Comparison of ENCODE assay signal across 9 mouse cellular contexts in the genomic region with DNA sequence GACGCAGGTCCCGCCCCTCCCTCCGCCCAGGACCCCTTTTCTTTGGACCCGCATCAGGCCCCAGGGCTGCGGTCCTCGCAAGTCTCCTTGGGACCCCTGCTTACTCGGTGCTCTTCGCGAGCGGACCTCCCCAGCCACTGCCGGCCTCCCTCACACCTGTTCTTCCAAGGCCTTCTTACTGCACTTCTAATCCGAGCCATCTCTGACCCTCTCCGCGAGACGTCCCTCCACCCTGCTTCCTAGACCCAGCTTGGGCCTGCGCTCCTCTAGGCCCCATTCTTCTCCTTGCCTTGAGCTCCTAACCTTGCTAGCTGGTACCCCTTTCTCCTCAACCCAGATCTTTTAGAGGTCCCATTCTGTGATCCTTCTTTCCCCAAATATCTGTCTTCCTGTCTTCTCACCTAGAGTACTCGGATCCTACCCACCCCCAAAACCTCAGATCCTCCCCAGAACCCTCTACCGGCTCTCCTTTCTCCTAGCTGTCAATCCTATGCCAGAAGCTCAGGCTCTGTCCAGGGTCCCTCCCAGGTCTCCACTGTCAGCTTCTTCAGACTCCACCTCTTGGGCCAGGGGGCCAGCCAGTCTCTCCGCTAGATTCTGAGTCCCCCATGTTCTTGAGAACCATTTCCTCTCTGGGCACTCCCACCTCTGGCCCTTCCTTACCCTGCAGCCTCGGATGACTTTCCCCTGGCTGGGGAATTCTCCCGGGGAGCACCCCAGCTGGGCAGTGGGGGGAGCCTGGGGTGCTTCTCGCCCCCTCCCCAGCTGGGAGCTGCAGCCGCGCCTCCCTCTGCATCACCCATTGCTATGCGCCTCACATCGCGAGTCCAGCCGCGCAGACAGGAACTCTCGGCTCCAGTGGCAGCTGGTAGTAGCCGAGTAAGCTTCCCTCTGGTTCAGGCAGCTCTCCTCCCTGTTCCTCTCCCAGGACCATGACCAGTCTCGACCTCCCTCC. TPM values are rescaled to one million over a fixed set of nuclear protein-coding genes. Genes with fewer than 3 reads are reported as not detected.
A peak's percentile ranks its signal among the peaks of the same experiment; 100 is the strongest.
DNase-seq lines count a peak whose midpoint lies in the region; ATAC-seq and TF ChIP-seq lines count a peak whose summit lies in the region.
"Had no signal": no experiment of that assay in that cellular context is flagged by ENCODE, and none has a peak within 500 bp of the region (broad histone marks: within the 10 kb centered on the region; RNA-seq: fewer than 3 reads in every experiment).

No protein-coding gene starts in this region.

- DNase-seq in heart, postnatal 0 days (ENCODE audit: low spot score): no peak
- DNase-seq in heart, postnatal 14 days: no peak
- DNase-seq in cerebellum, adult 11-12 months: peak; percentile 59
- DNase-seq in forebrain, postnatal 0 days: peak; percentile 66
- DNase-seq in limb, embryonic 14.5 days (ENCODE audit: low spot score): no peak
- no peak for DNase-seq in stomach, postnatal 0 days (ENCODE audit: low spot score)
- no peak for DNase-seq in ovary, adult 18-20 months (ENCODE audit: low spot score)
- no peak for DNase-seq in adrenal gland, postnatal 4 days (ENCODE audit: low spot score in 2 of 2)

- no peak for TF ChIP-seq EP300 in heart, postnatal 0 days (IDR thresholded peaks at IDR 0.05; ENCODE audit: low read depth)
- TF ChIP-seq EP300 in stomach, postnatal 0 days (optimal IDR thresholded peaks at IDR 0.05): no peak

- H3K9me3 ChIP-seq in heart, postnatal 0 days (replicated peaks; ENCODE audit: control insufficient read depth, low read length): no peaks in the 10 kb centered on the region
- H3K9me3 ChIP-seq in forebrain, postnatal 0 days (ENCODE audit: low read length): no peaks in the 10 kb centered on the region
- no peaks in the 10 kb centered on the region for H3K9me3 ChIP-seq in limb, embryonic 14.5 days (ENCODE audit: control insufficient read depth, low read length)
- H3K9me3 ChIP-seq in stomach, postnatal 0 days (ENCODE audit: control insufficient read depth, low read length): no peaks in the 10 kb centered on the region

- 5% methylated on average over 29 of the region's 32 CpGs for WGBS in heart, postnatal 0 days
- 3% methylated on average over 32 of the region's 32 CpGs for WGBS in forebrain, postnatal 0 days
- 3% methylated on average over 32 of the region's 32 CpGs for WGBS in limb, embryonic 14.5 days
- 6% methylated on average over 30 of the region's 32 CpGs for WGBS in stomach, postnatal 0 days

- H3K9ac ChIP-seq in heart, postnatal 0 days (replicated peaks; ENCODE audit: low read depth, low read length): no peak overlapping the region
- H3K9ac ChIP-seq in forebrain, postnatal 0 days: peak overlapping the region; percentile 97
- H3K9ac ChIP-seq in limb, embryonic 14.5 days (ENCODE audit: low read depth, low read length, severe bottlenecking): peak overlapping the region; percentile 62
- H3K9ac ChIP-seq in stomach, postnatal 0 days (ENCODE audit: low read length): no peak overlapping the region

- no peak overlapping the region for H3K4me2 ChIP-seq in heart, postnatal 0 days (ENCODE audit: low read depth, low read length)
- peak overlapping the region; percentile 91 for H3K4me2 ChIP-seq in forebrain, postnatal 0 days (ENCODE audit: low read depth)
- peak overlapping the region; percentile 83 for H3K4me2 ChIP-seq in limb, embryonic 14.5 days (replicated peaks; ENCODE audit: low read depth, low read length, severe bottlenecking)
- peak overlapping the region; percentile 57 for H3K4me2 ChIP-seq in stomach, postnatal 0 days (replicated peaks; ENCODE audit: low read depth)

- no peak for TF ChIP-seq POLR2A in limb, embryonic 14.5 days (IDR thresholded peaks at IDR 0.05; ENCODE audit: borderline replicate concordance, extremely low read depth, insufficient read depth, insufficient read length)

- no peak overlapping the region for H3K27ac ChIP-seq in heart, postnatal 0 days (ENCODE audit: low read depth)
- H3K27ac ChIP-seq in forebrain, postnatal 0 days (ENCODE audit: low read depth, low read length): peak overlapping the region; percentile 97
- H3K27ac ChIP-seq in limb, embryonic 14.5 days (replicated peaks; ENCODE audit: low read depth, low read length): no peak overlapping the region
- no peak overlapping the region for H3K27ac ChIP-seq in stomach, postnatal 0 days (replicated peaks)

- peak overlapping the region; percentile 43 for H3K4me3 ChIP-seq in heart, postnatal 0 days (ENCODE audit: low read depth, low read length)
- peak overlapping the region; percentile 75 for H3K4me3 ChIP-seq in forebrain, postnatal 0 days (ENCODE audit: low read depth, low read length)
- peak overlapping the region; percentile 58 for H3K4me3 ChIP-seq in limb, embryonic 14.5 days (replicated peaks; ENCODE audit: low read length)
- H3K4me3 ChIP-seq in stomach, postnatal 0 days (ENCODE audit: low read depth, low read length): peak overlapping the region; percentile 35

- peaks cover 68% of the 10 kb centered on the region for H3K27me3 ChIP-seq in heart, postnatal 0 days (ENCODE audit: control insufficient read depth, insufficient read depth, low read length)
- no peaks in the 10 kb centered on the region for H3K27me3 ChIP-seq in forebrain, postnatal 0 days (ENCODE audit: insufficient read depth, low read length)
- peaks cover 24% of the 10 kb centered on the region for H3K27me3 ChIP-seq in limb, embryonic 14.5 days (ENCODE audit: control insufficient read depth, insufficient read depth, low read length)
- peaks cover 8% of the 10 kb centered on the region; the same call in 1 of the 2 replicates for H3K27me3 ChIP-seq in stomach, postnatal 0 days (ENCODE audit: control insufficient read depth, insufficient read depth, low read length)

- no peak for TF ChIP-seq CTCF in heart, postnatal 0 days (IDR thresholded peaks at IDR 0.05; ENCODE audit: low read depth)
- TF ChIP-seq CTCF in forebrain, postnatal 0 days (IDR thresholded peaks at IDR 0.05; ENCODE audit: low read depth): no peak
- no peak for TF ChIP-seq CTCF in stomach, postnatal 0 days (IDR thresholded peaks at IDR 0.05; ENCODE audit: low read depth)

- intact Hi-C loops in heart, postnatal 14 days (cut with DNase I): no loop called here

- ATAC-seq in heart, postnatal 0 days (ENCODE audit: insufficient read depth, low read depth): no peak
- ATAC-seq in forebrain, postnatal 0 days: peak; percentile 27
- no peak for ATAC-seq in limb, embryonic 14.5 days (ENCODE audit: low FRiP score, low read depth)
- no peak for ATAC-seq in stomach, postnatal 0 days (ENCODE audit: low FRiP score, low TSS enrichment)

- H3K36me3 ChIP-seq in heart, postnatal 0 days (replicated peaks; ENCODE audit: control insufficient read depth, insufficient read depth, low read length): no peaks in the 10 kb centered on the region
- peaks cover 4% of the 10 kb centered on the region; the same call in 1 of the 2 replicates for H3K36me3 ChIP-seq in forebrain, postnatal 0 days (ENCODE audit: insufficient read depth)
- H3K36me3 ChIP-seq in limb, embryonic 14.5 days (ENCODE audit: control insufficient read depth, insufficient read depth, low read length): no peaks in the 10 kb centered on the region
- no peaks in the 10 kb centered on the region for H3K36me3 ChIP-seq in stomach, postnatal 0 days (ENCODE audit: control insufficient read depth, insufficient read depth, low read length)

- no peaks in the 10 kb centered on the region for H3K4me1 ChIP-seq in heart, postnatal 0 days (ENCODE audit: control insufficient read depth, insufficient read depth)
- H3K4me1 ChIP-seq in forebrain, postnatal 0 days (ENCODE audit: insufficient read depth): peaks cover 17% of the 10 kb centered on the region; the same call in 1 of the 2 replicates
- H3K4me1 ChIP-seq in limb, embryonic 14.5 days (ENCODE audit: control insufficient read depth, insufficient read depth, low read length): peaks cover 9% of the 10 kb centered on the region
- no peaks in the 10 kb centered on the region for H3K4me1 ChIP-seq in stomach, postnatal 0 days (replicated peaks; ENCODE audit: control insufficient read depth, insufficient read depth)

RNA-seq across cellular contexts. Expression of a gene that starts 1.0 kb away (rescaled TPM):
- total RNA-seq in heart, postnatal 0 days (2014; rRNA removed; ENCODE audit: low replicate concordance): 55.6 and 89.5 TPM in 2 replicates
- polyA plus RNA-seq in heart, postnatal 0 days (2015; fragmentation: Nextera tagmentation; extraction: Ambion mirVana): 2.8 TPM in 2 replicates
- 10 to 100 TPM; 18.7 to 19.7 TPM for total RNA-seq in heart, postnatal 14 days (2021)
- 347 and 391 TPM in 2 replicates for total RNA-seq in forebrain, postnatal 0 days (2014; rRNA removed)
- polyA plus RNA-seq in forebrain, postnatal 0 days (2015; fragmentation: Nextera tagmentation; extraction: Ambion mirVana): 19.5 and 22.2 TPM in 2 replicates
- 15.3 and 23.0 TPM in 2 replicates for polyA plus RNA-seq in limb, embryonic 14.5 days (2012; rRNA removed)
- polyA plus RNA-seq in limb, embryonic 14.5 days (2014; fragmentation: Nextera tagmentation; extraction: Ambion mirVana): 1.6 and 1.8 TPM in 2 replicates
- 0.36 and 0.52 TPM in 2 replicates for polyA plus RNA-seq in stomach, postnatal 0 days (2015; fragmentation: Nextera tagmentation; extraction: Ambion mirVana)
- total RNA-seq in adrenal gland, postnatal 4 days (2021): 10 to 100 TPM; 18.7 to 18.8 TPM
- total RNA-seq: neutrophil, adult 5-6 weeks had no signal

RNA-seq across cellular contexts. Expression of a gene that starts 35.4 kb away (rescaled TPM):
- total RNA-seq in heart, postnatal 0 days (2014; rRNA removed; ENCODE audit: low replicate concordance): 7.5 TPM in 1 of 2 replicates, not detected in the other
- polyA plus RNA-seq in heart, postnatal 0 days (2015; fragmentation: Nextera tagmentation; extraction: Ambion mirVana): 0.40 and 0.86 TPM in 2 replicates
- total RNA-seq in heart, postnatal 14 days (2021): 1 to 10 TPM in 1 of 2 experiments, under 1 TPM in 1; 1.00 to 1.1 TPM
- total RNA-seq in forebrain, postnatal 0 days (2014; rRNA removed): 4.4 and 20.3 TPM in 2 replicates
- 1.6 and 2.2 TPM in 2 replicates for polyA plus RNA-seq in forebrain, postnatal 0 days (2015; fragmentation: Nextera tagmentation; extraction: Ambion mirVana)
- polyA plus RNA-seq in limb, embryonic 14.5 days (2012; rRNA removed): 1.8 and 3.1 TPM in 2 replicates
- polyA plus RNA-seq in limb, embryonic 14.5 days (2014; fragmentation: Nextera tagmentation; extraction: Ambion mirVana): 0.37 and 0.58 TPM in 2 replicates
- polyA plus RNA-seq in stomach, postnatal 0 days (2015; fragmentation: Nextera tagmentation; extraction: Ambion mirVana): 0.12 and 0.21 TPM in 2 replicates
- total RNA-seq in adrenal gland, postnatal 4 days (2021): 1 to 10 TPM; 3.2 to 6.2 TPM
- total RNA-seq: neutrophil, adult 5-6 weeks had no signal

RNA-seq across cellular contexts. Expression of a gene that starts 38.0 kb away (rescaled TPM):
- 123 and 143 TPM in 2 replicates for total RNA-seq in heart, postnatal 0 days (2014; rRNA removed; ENCODE audit: low replicate concordance)
- 91.2 and 105 TPM in 2 replicates for polyA plus RNA-seq in heart, postnatal 0 days (2015; fragmentation: Nextera tagmentation; extraction: Ambion mirVana)
- 100 to 1,000 TPM; 105 to 111 TPM for total RNA-seq in heart, postnatal 14 days (2021)
- total RNA-seq in forebrain, postnatal 0 days (2014; rRNA removed): 27.6 and 39.3 TPM in 2 replicates
- 28.6 and 31.7 TPM in 2 replicates for polyA plus RNA-seq in forebrain, postnatal 0 days (2015; fragmentation: Nextera tagmentation; extraction: Ambion mirVana)
- polyA plus RNA-seq in limb, embryonic 14.5 days (2012; rRNA removed): 167 and 215 TPM in 2 replicates
- polyA plus RNA-seq in limb, embryonic 14.5 days (2014; fragmentation: Nextera tagmentation; extraction: Ambion mirVana): 78.9 and 81.5 TPM in 2 replicates
- polyA plus RNA-seq in stomach, postnatal 0 days (2015; fragmentation: Nextera tagmentation; extraction: Ambion mirVana): 32.8 and 33.7 TPM in 2 replicates
- 10 to 100 TPM; 40.3 to 48.1 TPM for total RNA-seq in adrenal gland, postnatal 4 days (2021)

RNA-seq across cellular contexts. Expression of a gene that starts 44.2 kb away (rescaled TPM):
- total RNA-seq in heart, postnatal 0 days (2014; rRNA removed; ENCODE audit: low replicate concordance): not detected in 2 replicates
- 0.14 and 0.52 TPM in 2 replicates for polyA plus RNA-seq in heart, postnatal 0 days (2015; fragmentation: Nextera tagmentation; extraction: Ambion mirVana)
- total RNA-seq in heart, postnatal 14 days (2021): under 1 TPM in 1 of 2 experiments, not detected in 1; 0.24 TPM
- total RNA-seq in forebrain, postnatal 0 days (2014; rRNA removed): 1.3 and 7.3 TPM in 2 replicates
- polyA plus RNA-seq in forebrain, postnatal 0 days (2015; fragmentation: Nextera tagmentation; extraction: Ambion mirVana): 2.7 and 3.5 TPM in 2 replicates
- 2.1 and 2.7 TPM in 2 replicates for polyA plus RNA-seq in limb, embryonic 14.5 days (2012; rRNA removed)
- 0.67 and 0.73 TPM in 2 replicates for polyA plus RNA-seq in limb, embryonic 14.5 days (2014; fragmentation: Nextera tagmentation; extraction: Ambion mirVana)
- 0.68 and 0.75 TPM in 2 replicates for polyA plus RNA-seq in stomach, postnatal 0 days (2015; fragmentation: Nextera tagmentation; extraction: Ambion mirVana)
- total RNA-seq in adrenal gland, postnatal 4 days (2021): 1 to 10 TPM; 1.0 to 2.0 TPM
- total RNA-seq: neutrophil, adult 5-6 weeks had no signal

RNA-seq across cellular contexts. Expression of a gene that starts 45.9 kb away (rescaled TPM):
- 0.58 and 3.1 TPM in 2 replicates for total RNA-seq in heart, postnatal 0 days (2014; rRNA removed; ENCODE audit: low replicate concordance)
- 0.81 and 0.86 TPM in 2 replicates for polyA plus RNA-seq in heart, postnatal 0 days (2015; fragmentation: Nextera tagmentation; extraction: Ambion mirVana)
- 1 to 10 TPM; 1.5 to 2.2 TPM for total RNA-seq in heart, postnatal 14 days (2021)
- 48.2 and 77.2 TPM in 2 replicates for total RNA-seq in forebrain, postnatal 0 days (2014; rRNA removed)
- polyA plus RNA-seq in forebrain, postnatal 0 days (2015; fragmentation: Nextera tagmentation; extraction: Ambion mirVana): 43.9 and 55.0 TPM in 2 replicates
- polyA plus RNA-seq in limb, embryonic 14.5 days (2012; rRNA removed): 3.3 and 3.8 TPM in 2 replicates
- 2.2 and 4.6 TPM in 2 replicates for polyA plus RNA-seq in limb, embryonic 14.5 days (2014; fragmentation: Nextera tagmentation; extraction: Ambion mirVana)
- polyA plus RNA-seq in stomach, postnatal 0 days (2015; fragmentation: Nextera tagmentation; extraction: Ambion mirVana): 1.2 and 1.4 TPM in 2 replicates
- total RNA-seq in adrenal gland, postnatal 4 days (2021): 1 to 10 TPM; 3.6 to 4.4 TPM
- total RNA-seq: neutrophil, adult 5-6 weeks had no signal

Comparison
In these comparisons a context has a peak if more than half of its experiments do, and no peak if none do; other contexts are left out.
1. DNase-seq: peak in cerebellum, adult 11-12 months (single experiment) and forebrain, postnatal 0 days (single experiment); none in heart, postnatal 0 days (single experiment), heart, postnatal 14 days (0 of 2), limb, embryonic 14.5 days (single experiment), stomach, postnatal 0 days (single experiment), ovary, adult 18-20 months (single experiment) and adrenal gland, postnatal 4 days (0 of 2).
2. H3K9ac ChIP-seq: peak in forebrain, postnatal 0 days (single experiment) and limb, embryonic 14.5 days (single experiment); none in heart, postnatal 0 days (single experiment) and stomach, postnatal 0 days (single experiment).
3. Peak in every context shown above with its lines, with median percentiles within 50 percentile points of each other: H3K4me3 ChIP-seq.